Mouse (Mus musculus): ENCODE results near the gene Shroom3.
"Not testable (repeated sequence)": the region's sequence is repeated elsewhere in the genome, so short reads cannot be mapped to it uniquely, and the experiment has no call there.

Shroom3 gene

DNA sequence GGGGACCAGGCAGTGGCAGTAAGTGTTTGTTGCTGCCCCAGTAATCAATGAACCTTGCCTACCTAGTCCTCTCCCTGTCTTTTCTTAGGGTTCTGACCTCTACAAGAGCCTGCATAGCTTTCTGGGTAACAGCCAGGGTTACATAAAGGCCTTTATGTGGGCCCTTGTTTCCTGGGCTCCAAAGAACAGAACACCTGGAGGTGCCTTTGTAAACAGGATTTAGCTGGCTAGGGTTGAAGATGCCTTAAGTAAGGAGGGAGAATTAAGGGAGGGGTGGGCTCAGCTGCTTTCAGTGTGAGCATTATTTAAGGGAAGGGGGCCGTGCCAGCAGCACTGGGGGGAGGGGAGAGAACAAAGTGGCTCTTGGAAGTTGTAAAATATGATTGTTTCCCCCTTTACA, 210.5 kb downstream of the Shroom3 start:
- no peak for DNase-seq (ENCODE audit: low spot score)

DNA sequence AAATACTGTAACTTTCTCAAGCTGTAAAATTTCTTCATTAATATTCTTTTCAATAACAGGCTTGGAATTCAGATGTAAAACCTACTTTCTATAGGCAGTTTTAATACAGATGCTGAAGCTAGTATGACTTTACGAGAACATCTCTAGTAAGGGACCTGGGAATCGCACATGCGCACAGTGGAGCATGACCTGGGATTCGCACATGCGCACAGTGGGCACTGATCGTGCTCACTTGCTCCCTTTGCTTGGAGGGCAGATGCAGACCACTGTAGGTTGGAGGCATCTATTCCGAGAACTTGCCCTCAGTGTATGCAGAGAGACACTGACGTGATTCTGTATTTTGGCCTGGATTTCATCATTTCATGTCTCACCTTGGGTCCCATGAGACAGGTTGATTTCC, 212.6 kb downstream of the Shroom3 start:
- DNase-seq (ENCODE audit: low spot score): no peak

GRCm38 (mm10) chr5:92896725-92897280, 213.6 kb downstream of the Shroom3 start:
- no peak for DNase-seq (ENCODE audit: low spot score)

DNA sequence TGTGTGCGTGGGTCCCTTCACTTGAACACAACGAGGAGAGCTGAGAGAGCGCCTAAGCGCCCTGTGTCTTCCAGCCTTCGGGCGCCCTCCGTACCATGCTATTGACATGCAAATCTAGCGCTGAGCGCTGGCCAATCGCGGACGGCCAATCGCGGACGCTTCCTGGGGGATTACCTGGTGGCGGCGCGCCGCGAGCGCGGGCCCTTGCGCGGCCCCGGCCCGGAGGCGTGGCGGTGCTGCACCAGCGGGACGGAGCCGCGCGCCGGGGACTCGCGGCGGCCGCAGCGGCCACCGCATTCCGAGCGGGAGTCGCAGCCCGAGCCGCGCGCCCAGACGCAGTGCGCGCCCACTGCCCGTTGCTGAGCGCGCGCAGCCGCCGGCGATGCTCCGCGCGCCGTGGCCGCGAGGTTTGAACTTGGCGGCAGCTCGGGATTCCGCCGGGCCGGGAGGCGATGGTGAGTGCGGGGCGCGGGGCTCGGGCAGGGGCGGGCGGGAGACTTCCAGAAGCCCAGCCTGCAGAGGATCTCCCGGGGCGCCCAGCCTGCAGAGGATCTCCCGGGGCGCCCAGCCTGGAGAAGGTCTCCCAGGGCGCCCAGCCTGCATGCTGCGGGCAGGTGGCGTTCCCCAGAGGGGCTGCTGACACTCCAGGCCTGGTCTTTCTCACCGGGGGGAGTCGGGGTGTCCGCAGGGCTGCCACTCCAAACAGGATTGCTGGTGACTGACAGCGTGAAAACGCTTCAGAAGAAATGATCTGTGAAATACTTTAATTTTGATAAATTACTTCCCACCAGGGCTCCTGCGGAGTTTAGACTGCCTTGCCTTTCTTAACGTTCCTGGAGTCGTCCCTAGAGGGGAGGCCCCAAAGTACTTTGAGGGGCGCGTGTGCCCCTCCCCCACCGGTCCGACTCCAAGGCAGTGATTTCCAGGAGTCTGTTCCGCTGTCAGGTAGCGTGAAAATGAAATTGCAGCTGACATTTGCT, 214.8 kb downstream of the Shroom3 start:
- DNase-seq (ENCODE audit: low spot score): peak; percentile 85

GRCm38 (mm10) chr5:92900470-92900869, 217.2 kb downstream of the Shroom3 start:
- DNase-seq (ENCODE audit: low spot score): no peak

DNA sequence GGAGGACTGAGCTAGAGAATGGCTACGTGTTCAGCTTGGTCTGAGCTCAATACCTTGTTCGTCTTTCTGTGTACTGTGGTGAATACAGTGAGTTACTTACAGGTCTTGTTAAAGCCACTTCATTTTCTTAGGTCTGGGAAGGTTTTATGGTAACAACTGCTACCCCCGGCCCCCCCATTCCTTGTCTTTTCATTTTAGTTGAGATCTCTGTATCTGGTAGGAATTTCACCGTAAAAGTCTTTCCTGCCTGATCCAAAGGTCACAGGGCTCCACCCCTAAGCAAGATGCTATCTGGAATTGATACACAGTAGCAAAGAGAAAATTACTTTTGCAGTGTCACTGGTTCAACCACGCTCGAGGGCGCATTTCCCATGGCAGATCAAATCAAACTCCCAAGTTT, 218.6 kb downstream of the Shroom3 start:
- no peak for DNase-seq (ENCODE audit: low spot score)

GRCm38 (mm10) chr5:92905146-92905545, 221.9 kb downstream of the Shroom3 start:
- no peak for DNase-seq (ENCODE audit: low spot score)

DNA sequence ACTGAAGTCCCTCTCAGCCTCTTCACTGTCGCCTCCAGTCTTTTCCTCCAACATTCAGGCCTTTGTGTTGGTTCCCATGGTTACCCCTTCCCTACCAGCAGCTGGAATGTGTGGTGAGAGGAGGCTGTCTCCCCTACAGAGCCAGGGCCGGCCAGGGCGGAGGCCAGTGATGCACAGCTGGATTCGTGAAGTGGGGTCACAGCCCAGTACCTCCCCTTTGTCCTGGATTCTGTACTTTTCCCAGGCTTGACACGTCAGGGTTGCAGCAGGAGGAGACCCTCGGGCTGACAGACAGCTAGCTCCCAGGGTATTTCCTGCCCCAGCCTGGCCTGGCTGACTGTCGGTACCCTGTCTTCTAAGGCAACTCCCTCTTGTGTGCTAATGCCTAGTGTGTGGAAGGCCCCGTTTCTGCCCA, 222.4 kb downstream of the Shroom3 start:
- DNase-seq (ENCODE audit: low spot score): no peak

GRCm38 (mm10) chr5:92908227-92908626, 225.0 kb downstream of the Shroom3 start:
- DNase-seq (ENCODE audit: low spot score): no peak

- DNase-seq (ENCODE audit: low spot score): no peak
These were observed 227.6 kb downstream of the Shroom3 start for GRCm38 (mm10) chr5:92910838-92911237.

- no peak for DNase-seq (ENCODE audit: low spot score)
These were observed 232.2 kb downstream of the Shroom3 start for GRCm38 (mm10) chr5:92915421-92915820.

DNA sequence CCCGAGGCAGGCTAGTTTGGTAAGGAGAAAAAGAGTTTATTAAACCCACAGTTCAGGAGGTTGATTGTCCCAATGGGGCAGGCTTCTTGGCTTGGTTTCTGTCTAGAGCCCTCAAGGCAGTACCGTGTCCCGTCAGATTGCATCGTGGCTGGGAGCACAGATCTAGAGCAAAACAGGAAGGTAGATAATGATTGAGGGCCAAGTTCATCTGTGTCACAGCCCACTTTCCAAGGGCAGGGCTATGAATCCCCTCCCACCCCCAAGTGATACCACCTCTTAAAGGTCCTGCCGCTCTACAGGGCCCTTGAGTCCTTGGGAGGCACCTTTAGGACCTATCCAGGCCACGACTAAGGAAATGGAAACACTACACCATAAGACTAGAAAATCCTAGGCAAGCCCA, 234.5 kb downstream of the Shroom3 start:
- DNase-seq (ENCODE audit: low spot score): no peak

DNA sequence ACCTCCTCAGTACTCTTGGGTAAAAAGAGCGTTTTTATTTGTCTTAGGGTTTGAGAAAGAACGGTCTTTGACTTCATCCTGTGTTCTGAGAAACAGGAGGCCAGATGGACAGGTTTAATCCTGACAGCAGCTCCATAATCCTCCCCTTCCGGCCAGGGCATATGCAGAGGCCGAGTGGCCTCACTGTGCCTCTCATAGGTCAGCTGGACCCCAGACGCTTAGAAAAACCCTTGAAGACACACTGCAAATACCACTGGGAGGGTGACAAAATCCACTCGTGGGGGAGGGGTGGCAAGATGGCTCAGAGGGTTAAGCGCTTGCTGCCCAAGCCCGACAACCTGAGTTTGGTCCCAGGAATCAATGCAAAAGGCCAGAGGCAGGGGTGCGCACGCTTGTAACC, 234.9 kb downstream of the Shroom3 start:
- no peak for DNase-seq (ENCODE audit: low spot score)

DNA sequence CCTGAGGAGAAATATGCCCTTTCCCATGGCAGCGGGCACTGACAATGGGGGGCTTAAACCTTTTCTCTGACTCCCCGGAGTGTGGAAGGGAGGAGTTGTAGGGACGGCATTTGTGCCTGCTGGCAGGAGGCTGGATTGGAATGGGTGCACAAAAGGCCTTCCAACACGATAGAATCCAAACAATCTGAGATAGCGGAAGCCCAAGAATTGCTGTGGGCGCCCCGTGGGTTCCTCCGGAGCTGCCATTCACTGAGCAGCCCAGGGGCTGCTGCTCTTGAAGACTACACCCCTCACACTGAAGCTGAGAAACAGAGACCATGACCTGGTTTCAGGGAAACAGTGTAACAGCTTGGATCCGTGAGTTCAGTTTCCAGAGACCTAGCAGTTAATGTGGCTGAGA, 235.6 kb downstream of the Shroom3 start:
- no peak for DNase-seq (ENCODE audit: low spot score)

GRCm38 (mm10) chr5:92919390-92919789, 236.2 kb downstream of the Shroom3 start:
- DNase-seq (ENCODE audit: low spot score): no peak

- no peak for DNase-seq (ENCODE audit: low spot score)
These were observed 237.7 kb downstream of the Shroom3 start for GRCm38 (mm10) chr5:92920984-92921383.

GRCm38 (mm10) chr5:92921728-92922127, 238.5 kb downstream of the Shroom3 start:
- DNase-seq (ENCODE audit: low spot score): no peak

- not testable (repeated sequence) for DNase-seq (ENCODE audit: low spot score)
These were observed 239.7 kb downstream of the Shroom3 start for GRCm38 (mm10) chr5:92922981-92923380.

DNA sequence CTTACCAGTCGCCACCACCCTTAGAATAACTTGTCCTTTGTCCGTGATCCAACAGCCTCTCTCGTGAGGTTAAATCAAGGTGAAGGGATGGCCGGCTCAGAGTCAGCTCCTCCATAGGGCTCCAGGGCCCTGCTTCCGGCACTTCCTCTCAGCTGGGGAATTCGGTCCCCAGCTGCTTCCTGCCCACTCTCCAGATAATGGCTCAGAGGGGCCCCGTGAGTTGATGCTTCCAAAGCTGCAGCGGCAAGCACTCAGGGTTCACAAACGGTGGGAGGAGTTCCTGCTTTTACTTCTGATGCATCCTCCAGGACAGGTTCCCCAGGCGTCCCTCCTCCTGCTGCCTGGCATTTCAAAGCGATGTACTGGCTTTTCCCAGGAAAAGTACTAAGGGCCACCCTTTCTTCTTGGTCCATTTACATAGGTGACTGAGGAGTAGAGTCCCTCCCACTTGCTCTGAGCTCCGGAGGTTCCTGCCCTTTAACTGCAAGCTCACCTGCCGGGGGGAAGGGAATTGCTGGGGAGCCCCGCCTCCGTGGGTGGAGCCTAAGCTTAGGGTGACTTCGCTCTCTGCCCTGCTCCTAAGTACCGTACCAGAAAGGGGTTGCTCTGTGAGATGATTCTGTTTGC, 241.7 kb downstream of the Shroom3 start:
- no peak for DNase-seq (ENCODE audit: low spot score)

GRCm38 (mm10) chr5:92927667-92928066, 244.4 kb downstream of the Shroom3 start:
- no peak for DNase-seq (ENCODE audit: low spot score)

GRCm38 (mm10) chr5:92930557-92930956, 247.3 kb downstream of the Shroom3 start:
- DNase-seq (ENCODE audit: low spot score): no peak

GRCm38 (mm10) chr5:92931298-92931697, 248.1 kb downstream of the Shroom3 start:
- DNase-seq (ENCODE audit: low spot score): no peak

- DNase-seq (ENCODE audit: low spot score): no peak
These were observed 249.8 kb downstream of the Shroom3 start for GRCm38 (mm10) chr5:92933010-92933409.
